Mouse (Mus musculus): ENCODE results near the gene U2af2.

U2af2 gene

GRCm38 (mm10) chr7:5030554-5031275, 31.2 kb upstream of the U2af2 start:
- TF ChIP-seq GATA4 (IDR thresholded peaks at IDR 0.05; ENCODE audit: insufficient replicate concordance, low read length) = no peak

DNA sequence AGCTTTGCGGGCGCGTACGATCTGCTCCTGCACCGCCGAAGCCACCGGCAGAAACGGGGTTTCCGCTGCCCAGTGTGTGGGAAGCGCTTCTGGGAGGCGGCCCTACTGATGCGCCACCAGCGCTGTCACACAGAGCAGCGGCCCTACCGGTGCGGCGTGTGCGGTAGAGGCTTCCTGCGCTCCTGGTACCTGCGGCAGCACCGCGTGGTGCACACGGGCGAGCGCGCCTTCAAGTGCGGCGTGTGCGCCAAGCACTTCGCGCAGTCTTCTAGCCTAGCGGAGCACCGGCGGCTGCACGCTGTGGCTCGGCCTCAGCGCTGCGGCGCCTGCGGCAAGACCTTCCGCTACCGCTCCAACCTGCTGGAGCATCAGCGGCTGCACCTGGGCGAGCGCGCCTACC, 30.4 kb upstream of the U2af2 start:
- no peak for TF ChIP-seq GATA4 (IDR thresholded peaks at IDR 0.05; ENCODE audit: insufficient replicate concordance, low read length)

DNA sequence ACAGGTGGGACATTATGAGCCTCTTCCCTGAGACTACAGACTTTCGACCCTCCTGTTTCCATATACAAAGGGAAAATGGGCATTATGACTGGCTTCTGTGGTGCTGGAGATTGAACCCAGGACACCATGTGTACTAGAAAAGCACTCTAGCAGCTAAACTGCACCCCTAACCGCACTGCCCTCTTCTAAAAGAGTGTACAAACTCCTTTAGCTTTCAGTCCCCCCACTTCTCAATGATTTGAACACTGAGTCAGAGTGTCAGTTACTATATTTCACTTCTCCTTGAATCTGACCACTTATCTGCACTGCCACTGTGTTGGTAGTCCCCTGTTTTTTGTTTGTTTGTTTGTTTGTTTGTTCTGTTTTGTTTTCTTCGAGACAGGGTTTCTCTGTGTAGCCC, 28.1 kb upstream of the U2af2 start, which contains the start of gene 4632433K11Rik:
Gene 4632433K11Rik, plus strand, starts transcription at position 301 of the 400 bp plus-strand sequence.
- no peak for TF ChIP-seq GATA4 (IDR thresholded peaks at IDR 0.05; ENCODE audit: insufficient replicate concordance, low read length)

GRCm38 (mm10) chr7:5035628-5036027, 26.3 kb upstream of the U2af2 start:
- TF ChIP-seq GATA4 (IDR thresholded peaks at IDR 0.05; ENCODE audit: insufficient replicate concordance, low read length) = no peak

DNA sequence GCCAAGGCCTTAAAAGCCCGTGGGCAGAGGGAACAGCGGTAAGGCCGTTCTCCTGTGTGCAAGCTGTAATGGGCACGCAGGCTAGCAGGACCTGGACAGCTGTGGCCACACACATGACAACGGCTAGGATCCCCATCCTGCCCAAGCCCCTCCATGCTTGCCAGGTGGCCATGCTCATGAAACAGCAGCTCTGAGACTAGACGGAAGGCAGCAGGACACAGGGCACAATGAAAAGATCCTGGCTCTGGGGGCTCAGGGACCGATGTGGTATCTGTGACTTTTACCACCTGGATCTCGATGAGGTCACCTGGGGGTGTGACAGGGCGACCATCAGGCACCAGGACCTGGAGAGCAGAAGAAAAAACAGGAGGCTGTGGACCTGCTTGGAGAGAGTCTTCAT, 25.8 kb upstream of the U2af2 start:
- no peak for TF ChIP-seq GATA4 (IDR thresholded peaks at IDR 0.05; ENCODE audit: insufficient replicate concordance, low read length)

- TF ChIP-seq GATA4 (IDR thresholded peaks at IDR 0.05; ENCODE audit: insufficient replicate concordance, low read length) = no peak
Measured at GRCm38 (mm10) chr7:5037026-5037425, 24.9 kb upstream of the U2af2 start.

GRCm38 (mm10) chr7:5037467-5037866, 24.5 kb upstream of the U2af2 start:
- TF ChIP-seq GATA4 (IDR thresholded peaks at IDR 0.05; ENCODE audit: insufficient replicate concordance, low read length) = no peak

DNA sequence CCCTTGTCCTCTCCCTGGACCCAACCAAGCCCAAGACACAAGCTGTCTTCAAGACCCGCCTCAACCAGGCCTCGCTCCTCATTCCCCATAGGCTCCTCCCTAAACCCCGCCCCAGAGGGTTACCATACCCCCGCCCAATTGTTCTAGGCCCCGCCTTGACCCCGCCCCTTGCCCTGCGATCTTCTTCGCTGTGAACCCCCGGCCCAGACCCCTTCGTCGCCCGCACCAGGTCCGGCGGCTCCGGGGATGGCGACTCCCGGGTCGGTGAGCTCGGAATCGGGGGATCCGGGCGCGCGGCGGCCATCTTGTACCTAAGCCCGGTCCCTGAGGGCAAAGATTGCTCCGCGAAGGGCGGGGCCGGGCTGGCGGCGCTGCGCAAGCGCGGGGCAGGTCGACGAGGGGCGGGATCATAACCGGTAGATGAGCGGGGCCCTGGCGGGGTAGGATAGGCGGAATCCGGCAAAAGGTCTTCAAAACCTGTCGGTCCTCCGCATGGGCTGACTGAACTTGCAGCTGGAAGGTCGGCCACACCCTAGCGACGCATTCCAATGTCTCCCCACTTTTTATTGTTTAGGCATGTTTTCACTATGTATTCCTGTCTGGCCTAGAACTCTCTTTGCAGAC, 23.7 kb upstream of the U2af2 start, which contains the start of gene Zfp784:
Gene Zfp784, minus strand, starts transcription at position 338 of the 624 bp plus-strand sequence.
- peak; percentile 40; the same call in 1 of the 2 replicates for TF ChIP-seq GATA4 (IDR thresholded peaks at IDR 0.05; ENCODE audit: insufficient replicate concordance, low read length)

DNA sequence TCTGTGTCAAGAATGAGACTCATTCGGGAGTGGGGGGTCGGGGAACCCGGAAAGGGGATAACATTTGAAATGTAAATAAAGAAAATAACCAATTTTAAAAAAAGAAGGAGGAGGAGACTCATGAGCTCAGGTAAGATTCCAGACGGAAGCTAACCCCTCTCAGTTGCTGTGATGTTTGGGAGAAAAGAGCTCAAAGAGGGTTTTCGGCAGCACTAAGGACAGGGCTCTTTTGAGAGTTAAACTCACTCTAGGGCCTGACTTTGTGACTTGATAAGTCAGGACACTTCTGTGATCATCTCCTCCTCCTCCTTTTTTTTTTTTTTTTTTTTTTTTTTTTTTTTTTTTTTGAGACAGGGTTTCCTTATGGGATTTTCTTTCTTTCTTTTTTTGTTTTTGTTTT, 23.0 kb upstream of the U2af2 start:
- TF ChIP-seq GATA4 (IDR thresholded peaks at IDR 0.05; ENCODE audit: insufficient replicate concordance, low read length) = no peak

DNA sequence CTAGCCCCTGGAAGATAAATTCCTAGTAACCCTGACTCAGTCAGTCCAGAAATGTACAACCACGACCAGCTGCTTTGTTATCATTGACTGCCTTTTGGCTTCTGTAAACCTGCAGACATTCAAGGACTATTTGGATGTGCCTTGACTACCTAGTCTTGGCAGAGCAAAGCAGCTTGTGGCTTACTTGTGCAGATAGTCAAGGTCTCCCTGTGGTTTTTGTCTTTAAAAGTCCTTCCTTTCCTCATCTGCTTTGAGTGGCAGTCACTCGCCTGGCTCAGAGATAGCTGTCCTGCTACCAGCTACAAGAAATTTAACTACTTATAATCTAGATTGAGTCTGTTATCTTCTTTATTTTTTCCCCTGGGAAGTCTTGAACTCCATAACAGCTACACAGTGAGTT, 17.0 kb upstream of the U2af2 start:
- no peak for TF ChIP-seq GATA4 (IDR thresholded peaks at IDR 0.05; ENCODE audit: insufficient replicate concordance, low read length)

- no peak for TF ChIP-seq GATA4 (IDR thresholded peaks at IDR 0.05; ENCODE audit: insufficient replicate concordance, low read length)
Measured at GRCm38 (mm10) chr7:5046112-5046511, 15.8 kb upstream of the U2af2 start.

DNA sequence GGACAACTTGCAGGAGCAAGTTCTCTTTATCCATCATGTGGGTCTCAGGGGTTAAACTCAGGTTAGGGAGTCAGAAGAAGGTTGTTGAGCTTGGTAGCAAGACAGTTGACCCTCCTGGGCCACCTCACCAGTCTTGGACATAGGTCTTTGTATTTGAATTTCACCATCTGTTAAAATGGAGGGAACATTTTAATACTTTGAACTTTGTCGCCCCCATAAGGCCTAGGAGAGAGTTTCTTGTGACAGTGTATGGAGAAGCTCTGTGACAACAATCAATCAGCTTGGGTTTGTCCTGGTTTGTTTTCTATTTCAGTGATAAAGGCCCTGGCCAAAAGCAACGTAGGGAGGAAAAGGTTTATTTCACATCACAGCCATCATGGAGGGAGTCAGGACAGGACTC, 14.6 kb upstream of the U2af2 start:
- no peak for TF ChIP-seq GATA4 (IDR thresholded peaks at IDR 0.05; ENCODE audit: insufficient replicate concordance, low read length)

DNA sequence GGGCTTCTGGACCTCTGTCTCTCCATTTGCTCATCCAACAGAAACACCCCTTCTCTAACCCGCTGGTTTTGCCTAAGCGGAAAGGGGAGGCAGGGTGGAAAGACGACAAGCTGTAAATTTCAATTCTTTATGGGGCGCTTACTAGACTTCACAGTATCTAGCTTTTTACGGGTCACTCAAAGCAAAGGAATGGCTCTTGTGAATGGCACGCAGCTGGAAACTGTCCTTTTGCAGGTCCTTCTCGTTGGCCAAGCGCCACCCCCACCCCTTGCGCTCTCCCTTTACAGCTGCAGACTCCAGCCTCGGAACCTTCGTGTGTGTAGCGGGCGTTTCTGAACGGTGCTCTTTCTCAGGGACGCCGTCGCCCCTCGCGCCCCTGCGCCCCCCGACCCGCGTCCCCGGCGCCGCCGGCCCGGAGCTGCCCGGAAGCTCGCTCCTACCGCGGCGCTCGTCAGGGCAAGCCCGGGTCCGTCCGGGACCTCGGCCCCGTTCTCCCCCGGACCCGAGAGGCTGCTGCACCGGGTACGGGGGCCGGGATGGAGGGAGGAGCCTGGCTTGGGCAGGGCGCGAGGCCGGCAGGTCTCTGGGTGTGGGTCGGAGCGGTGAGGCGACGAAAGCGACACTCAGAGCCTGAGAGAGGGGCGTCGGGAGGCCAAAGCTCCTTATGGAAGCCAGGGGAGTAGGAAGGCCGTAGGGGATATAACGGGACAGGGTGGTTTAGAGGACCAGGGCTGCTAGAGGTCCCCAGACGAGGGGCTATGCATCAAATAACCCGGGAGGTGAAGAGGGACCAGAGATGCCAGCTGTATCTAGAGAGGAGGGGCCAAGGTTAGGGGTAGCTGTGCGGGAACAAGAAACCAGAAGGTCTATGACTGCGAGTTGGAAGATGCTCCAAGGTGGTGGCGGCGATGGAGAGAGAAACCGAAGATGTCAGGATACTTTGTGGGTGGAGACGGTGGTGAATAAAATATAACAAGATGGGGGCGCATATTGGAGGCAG, 10.4 kb upstream of the U2af2 start, which contains the start of gene Zfp580:
Gene Zfp580, plus strand, starts transcription at position 346 of the 1,000 bp plus-strand sequence.
- no peak for TF ChIP-seq GATA4 (IDR thresholded peaks at IDR 0.05; ENCODE audit: insufficient replicate concordance, low read length)

- TF ChIP-seq GATA4 (IDR thresholded peaks at IDR 0.05; ENCODE audit: insufficient replicate concordance, low read length) = no peak
Measured at GRCm38 (mm10) chr7:5052438-5052837, 9.5 kb upstream of the U2af2 start.

DNA sequence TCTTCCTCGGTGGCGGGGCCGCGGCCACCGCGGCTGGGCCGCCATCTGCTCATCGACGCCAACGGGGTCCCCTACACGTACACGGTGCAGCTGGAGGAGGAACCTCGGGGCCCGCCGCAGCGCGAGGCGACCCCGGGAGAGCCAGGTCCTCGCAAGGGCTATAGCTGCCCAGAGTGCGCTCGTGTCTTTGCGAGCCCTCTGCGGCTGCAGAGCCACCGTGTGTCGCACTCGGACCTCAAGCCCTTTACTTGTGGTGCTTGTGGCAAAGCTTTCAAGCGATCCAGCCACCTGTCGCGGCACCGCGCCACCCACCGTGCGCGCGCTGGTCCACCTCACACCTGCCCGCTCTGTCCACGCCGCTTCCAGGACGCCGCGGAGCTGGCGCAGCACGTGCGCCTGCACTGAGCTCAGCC, 9.0 kb upstream of the U2af2 start:
- no peak for TF ChIP-seq GATA4 (IDR thresholded peaks at IDR 0.05; ENCODE audit: insufficient replicate concordance, low read length)

Measured in liver, adult (tissue).